Mouse (Mus musculus) urinary bladder, postnatal 25 days (tissue): Measurements from ENCODE around the gene Ino80b.
A peak's percentile ranks its signal among the peaks of the same experiment; 100 is the strongest.

Experiments used
- DNase-seq: peaks from one replicate; pipeline ENCODE4 v3.0.0; 2022; ENCODE audit warnings: low spot score

Gene Ino80b

DNA sequence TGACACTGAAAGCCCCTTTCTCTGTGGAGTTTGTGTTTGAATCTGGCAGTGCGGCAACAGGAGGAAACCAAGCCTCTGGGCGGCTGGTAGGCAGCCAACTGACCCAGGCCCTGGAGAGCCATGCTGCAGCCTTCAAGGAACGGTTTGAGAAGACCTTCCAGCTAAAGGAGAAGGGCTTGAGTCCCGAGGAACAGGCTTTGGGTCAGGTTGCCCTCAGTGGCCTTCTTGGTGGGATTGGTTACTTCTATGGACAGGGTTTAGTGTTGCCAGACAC, 8.1 kb downstream of the Ino80b start:
- no peak for DNase-seq

GRCm38 (mm10) chr6:83116373-83117164, 8.7 kb downstream of the Ino80b start:
- DNase-seq = no peak

DNA sequence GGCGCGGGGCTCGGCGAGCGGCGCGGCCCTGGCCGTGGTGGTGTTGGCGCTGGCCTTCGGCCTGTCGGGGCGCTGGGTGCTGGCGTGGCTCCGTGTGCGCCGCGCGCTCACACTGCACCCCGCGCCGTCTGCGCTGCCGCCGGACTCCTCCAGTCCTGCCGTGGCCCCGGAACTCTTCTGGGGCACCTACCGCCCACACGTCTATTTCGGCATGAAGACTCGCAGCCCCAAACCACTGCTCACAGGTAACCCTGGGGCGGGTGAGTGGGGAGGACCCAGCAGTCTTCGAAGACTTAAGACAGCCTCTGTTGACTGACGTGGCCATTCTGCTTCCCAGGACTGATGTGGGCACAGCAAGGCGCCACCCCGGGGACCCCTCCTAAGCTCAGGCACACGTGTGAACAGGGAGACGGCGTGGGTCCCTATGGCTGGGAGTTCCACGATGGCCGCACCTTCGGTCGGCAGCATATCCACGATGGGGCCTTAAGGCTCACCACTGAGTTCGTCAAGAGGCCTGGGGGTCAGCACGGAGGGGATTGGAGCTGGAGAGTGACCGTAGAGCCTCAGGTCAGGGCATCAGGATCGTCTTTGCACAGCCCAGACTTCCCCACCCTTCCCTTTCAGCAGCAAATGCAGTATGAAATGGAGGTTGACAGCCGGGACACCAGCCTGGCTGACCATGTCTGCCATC, 9.4 kb downstream of the Ino80b start:
- DNase-seq = no peak

DNA sequence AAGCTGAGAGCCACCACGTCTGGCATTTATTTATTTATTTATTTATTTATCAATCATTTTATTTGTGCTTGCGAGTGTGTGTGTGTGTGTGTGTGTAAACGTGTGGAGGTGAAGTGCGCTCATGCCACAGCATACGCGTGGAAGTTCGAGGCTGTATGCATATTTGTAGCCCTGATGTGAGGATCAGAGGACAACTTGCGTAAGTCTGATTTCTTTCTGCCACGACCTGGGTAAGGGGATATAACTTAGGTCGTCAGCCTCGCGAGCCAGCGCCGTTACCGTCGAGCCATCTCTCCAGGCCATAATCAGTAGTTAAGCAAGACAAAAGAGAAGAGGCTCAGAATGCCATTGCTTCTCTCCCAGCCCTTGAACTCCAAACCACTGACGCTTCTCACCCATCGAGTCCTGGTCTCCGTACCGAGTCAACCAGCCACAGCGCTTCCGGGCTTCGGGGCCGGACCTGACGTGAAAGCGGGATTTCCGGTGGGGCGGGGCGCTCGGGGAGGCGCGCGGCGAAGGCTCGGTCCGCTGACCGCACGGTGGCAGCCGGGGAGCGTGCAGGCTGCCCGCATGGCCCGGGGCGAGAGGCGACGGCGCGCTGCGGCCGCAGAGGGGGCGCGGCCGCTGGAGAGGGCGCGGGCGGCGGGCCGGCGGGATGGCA, 10.1 kb downstream of the Ino80b start, which contains the start of gene Mogs:
Gene Mogs (plus strand): TSS at position 486 of the 661 bp plus-strand sequence.
- DNase-seq = peak; percentile 95

DNA sequence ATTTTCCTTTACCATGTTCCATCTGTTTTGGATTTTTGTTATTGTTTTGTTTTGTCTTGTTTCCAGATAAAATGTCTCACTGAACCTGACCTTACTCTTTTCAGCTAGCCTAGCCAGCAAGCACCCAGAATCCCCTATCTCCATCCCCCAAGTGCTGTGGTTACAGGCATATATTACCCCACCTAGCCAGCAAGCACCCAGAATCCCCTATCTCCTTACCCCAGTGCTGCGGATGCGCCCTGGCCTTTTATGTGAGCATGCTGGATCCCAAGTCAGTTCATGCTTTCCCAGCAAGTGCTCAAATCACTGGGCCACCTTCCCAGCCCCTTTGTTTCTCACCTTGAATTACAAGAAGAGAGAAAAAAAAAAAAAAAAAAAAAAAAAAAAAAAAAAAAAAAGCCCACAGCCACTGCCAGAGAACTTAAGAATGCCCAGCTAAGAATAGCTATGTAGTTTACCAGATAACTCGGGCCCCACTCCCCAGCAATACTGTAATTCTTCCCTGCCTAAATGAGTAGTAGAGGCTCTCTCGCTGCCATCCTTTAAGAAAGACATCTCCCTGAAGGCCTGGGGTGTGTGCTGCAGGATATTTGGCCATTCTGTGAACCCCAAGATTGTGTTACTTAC, 13.6 kb downstream of the Ino80b start:
- DNase-seq = no peak

DNA sequence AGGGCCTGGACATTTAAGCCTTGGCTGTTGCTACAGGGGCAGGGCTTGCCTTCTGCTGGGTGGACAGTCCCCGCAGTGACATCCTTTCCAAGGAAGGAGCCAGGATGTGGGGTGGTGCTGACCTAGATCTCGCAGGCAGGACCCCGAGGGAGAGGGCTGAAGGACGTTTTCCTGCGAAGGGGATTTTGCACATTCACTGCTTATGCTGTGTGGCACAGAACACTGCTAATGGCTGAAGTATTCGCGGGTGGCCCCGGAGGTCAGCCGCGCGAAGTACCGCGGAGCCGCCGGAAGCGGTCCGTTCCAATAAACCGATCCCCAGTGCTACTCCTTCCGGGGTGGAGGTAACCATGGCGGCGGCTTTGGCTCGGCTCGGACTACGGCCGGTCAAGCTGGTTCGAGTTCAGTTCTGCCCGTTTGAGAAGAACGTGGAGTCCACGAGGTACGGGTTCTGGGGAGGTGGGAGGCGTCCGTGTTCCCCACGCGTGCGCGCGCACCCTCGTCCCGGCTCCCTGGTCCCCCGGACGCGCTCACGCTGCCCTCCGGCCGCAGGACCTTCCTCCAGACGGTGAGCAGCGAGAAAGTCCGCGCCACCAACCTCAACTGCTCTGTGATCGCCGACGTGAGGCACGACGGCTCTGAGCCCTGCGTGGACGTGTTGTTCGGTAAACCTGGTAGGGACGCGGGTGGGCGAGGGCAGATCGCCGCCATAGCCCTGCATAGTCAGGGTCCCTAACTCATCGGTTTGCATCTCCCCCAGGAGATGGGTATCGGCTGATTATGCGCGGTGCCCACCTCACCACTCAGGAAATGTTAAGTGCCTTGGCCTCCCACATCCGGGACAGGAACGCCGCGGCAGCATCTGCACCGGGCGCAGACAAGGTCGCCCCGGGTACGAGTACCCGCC, 16.2 kb downstream of the Ino80b start, which contains the start of gene Mrpl53:
Gene Mrpl53 (plus strand): TSS at position 279 of the 907 bp plus-strand sequence.
- peak; percentile 81 for DNase-seq

DNA sequence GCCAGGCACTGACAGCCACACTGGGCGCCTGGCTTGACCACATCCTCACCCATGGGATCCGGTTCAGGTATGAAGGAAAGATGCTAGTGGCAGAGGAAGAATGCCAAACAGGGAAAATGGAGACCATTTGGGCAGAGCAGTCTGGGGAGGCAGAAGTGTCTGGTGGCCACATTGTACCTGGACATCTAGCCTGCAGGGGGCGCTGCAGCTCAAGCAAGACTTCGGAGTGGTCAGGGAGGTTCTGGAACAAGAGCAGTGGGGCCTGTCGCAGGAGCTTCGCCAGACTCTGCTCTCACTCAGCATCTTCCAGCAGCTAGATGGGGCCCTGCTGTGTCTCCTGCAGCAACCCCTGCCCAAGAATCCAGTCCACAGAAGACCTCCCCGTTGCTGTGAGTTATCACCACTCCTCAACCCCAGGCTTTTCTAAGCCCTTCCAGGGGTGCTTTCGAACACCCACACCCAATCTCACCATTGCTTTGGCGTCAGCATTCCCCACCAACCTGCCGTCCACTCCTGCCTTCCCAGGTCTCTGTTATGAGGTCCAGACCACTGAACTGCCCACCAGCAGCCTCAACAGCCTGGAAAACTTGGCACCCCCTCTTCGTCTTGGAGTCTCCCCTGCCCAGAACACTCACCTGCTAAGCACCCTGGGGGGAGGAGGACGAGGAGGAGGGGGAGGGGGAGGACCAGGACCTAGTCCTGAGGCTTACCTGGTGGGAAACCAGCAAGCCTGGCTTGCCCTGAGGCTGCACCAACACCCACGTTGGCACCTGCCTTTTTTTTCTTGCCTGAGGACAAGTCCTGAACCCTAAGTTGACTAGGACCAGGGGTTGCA, 17.4 kb downstream of the Ino80b start:
- DNase-seq = peak; percentile 70

DNA sequence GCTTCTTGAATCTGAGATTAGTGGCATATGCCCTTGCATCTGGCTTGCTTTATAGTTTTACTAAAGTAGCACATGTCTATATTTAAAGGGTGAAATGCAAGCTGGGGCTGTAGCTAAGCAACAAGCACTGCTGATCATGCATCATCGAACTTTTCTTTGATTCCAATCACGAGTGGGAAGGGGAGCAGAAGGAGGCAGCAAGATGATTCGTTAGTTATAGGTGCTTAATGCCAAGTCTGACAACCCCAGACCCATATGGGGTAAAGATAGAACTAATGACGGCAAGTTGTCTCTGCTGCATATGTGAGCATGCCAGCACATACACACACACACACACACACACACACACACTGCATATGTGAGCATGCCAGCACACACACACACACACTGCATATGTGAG, 21.1 kb downstream of the Ino80b start:
- no peak for DNase-seq

- no peak for DNase-seq
These were observed 22.0 kb downstream of the Ino80b start for GRCm38 (mm10) chr6:83103130-83103650.

- peak; percentile 55 for DNase-seq
These were observed 23.3 kb downstream of the Ino80b start for GRCm38 (mm10) chr6:83101688-83102556.

GRCm38 (mm10) chr6:83101316-83101687, 23.9 kb downstream of the Ino80b start, which contains the start of the genes Ccdc142 and Gm42688:
Gene Ccdc142 (plus strand): TSS chr6:83101601.
Gene Gm42688 (plus strand): TSS chr6:83101617.
- DNase-seq = peak; percentile 74

GRCm38 (mm10) chr6:83098411-83098810, 26.8 kb downstream of the Ino80b start:
- DNase-seq = no peak

GRCm38 (mm10) chr6:83095968-83096367, 29.3 kb downstream of the Ino80b start:
- no peak for DNase-seq

- no peak for DNase-seq
These were observed 32.7 kb downstream of the Ino80b start for GRCm38 (mm10) chr6:83092416-83093127.

DNA sequence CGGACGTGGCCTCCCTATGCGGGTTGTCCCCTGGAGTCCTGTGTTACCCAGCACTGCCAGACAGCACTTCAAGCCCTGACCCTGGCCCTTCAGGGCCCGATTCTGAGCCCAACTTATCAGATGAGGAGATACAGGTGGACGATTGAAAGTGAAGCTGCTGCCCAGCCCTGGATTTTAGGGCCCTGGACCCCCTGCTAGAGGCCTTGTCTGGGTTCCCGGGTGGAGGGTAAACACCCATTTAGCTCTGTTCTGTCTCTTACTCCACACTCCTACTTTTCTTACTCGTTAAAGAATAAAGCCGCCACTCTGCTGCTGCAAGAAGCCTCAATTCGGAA, 37.3 kb downstream of the Ino80b start:
- DNase-seq = no peak

- DNase-seq = no peak
These were observed 37.9 kb downstream of the Ino80b start for GRCm38 (mm10) chr6:83087205-83087925.

GRCm38 (mm10) chr6:83086121-83087035, 38.9 kb downstream of the Ino80b start, which contains the start of gene Lbx2:
Gene Lbx2 (plus strand): TSS chr6:83086367.
- no peak for DNase-seq
